Mouse (Mus musculus): ENCODE results near the gene Hypk. TPM values are rescaled to one million over a fixed set of nuclear protein-coding genes. Genes with fewer than 3 reads are reported as not detected.
A peak's percentile ranks its signal among the peaks of the same experiment; 100 is the strongest.
"Not testable (repeated sequence)": the region's sequence is repeated elsewhere in the genome, so short reads cannot be mapped to it uniquely, and the experiment has no call there.

Hypk gene
- total and polyA plus RNA-seq, 2 experiments from 2014 or later = 12.5 to 119 TPM

- Histone ChIP-seq H3K9ac (replicated peaks; ENCODE audit: low read length) (peak within 1 kb of the TSS; percentile 42; the same call in 1 of the 2 replicates), H3K27ac (peak within 1 kb of the TSS; percentile 41; the same call in 1 of the 2 replicates)
Observed at GRCm38 (mm10) chr2:121505942-121506882, 53.1 kb downstream of the Hypk start, which contains the start of the genes Mfap1a and Wdr76. Mfap1a (minus strand) TSS chr2:121506665. Wdr76 (plus strand) TSS chr2:121506723.

DNA sequence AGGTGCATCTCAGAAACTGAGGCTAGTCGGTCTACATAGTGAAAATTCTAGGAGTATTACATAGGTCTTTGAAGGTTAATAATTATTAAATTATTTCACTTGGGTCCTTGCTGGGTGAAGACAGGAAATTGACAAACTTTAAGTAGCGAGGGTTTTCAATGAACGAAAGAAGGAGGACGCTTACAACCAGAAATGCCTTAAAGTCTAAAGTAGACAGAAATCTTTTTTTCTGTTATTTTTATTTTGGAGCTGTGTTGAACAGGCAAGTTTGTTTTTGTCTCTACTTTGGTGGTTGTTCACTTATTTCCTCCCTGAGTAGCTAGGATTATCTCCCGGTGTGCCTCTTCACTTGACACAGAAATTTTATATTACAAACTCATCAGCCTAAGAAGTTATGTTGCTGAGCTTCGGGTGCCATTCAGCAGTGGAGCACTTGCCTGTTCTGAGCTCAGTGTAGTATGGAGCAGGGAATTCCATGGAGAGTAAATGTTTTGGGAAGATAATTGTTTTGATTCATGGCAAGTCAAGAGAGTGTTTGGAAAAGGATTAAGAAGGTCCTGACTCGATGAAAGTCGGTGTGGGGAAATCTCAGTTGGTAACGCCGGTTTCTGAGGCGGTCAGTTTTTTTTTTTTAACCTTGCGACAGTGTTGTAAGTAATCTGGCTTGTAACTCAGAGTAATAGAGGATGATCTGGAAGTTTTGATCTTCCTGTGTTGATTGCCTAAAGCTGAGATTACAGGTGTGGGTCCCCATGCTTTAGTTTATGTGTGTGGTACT, 54.3 kb downstream of the Hypk start:
- H3K4me3 ChIP-seq (ENCODE audit: low read length) = peak overlapping the region; percentile 53
- no peak overlapping the region for H3K27ac ChIP-seq
- no peaks in the 10 kb centered on the region for H3K9me3 ChIP-seq (ENCODE audit: low read length)
- no peaks in the 10 kb centered on the region for H3K27me3 ChIP-seq (ENCODE audit: insufficient read depth, low read length)
- H3K4me2 ChIP-seq (ENCODE audit: low read depth, low read length) = peak overlapping the region; percentile 63
- no peak for TF ChIP-seq CTCF (IDR thresholded peaks at IDR 0.05; ENCODE audit: low read depth)
- DNase-seq (ENCODE audit: low spot score) (no peak), ATAC-seq (no peak)
- H3K9ac ChIP-seq (replicated peaks; ENCODE audit: low read length) = peak overlapping the region; percentile 42; the same call in 1 of the 2 replicates
- no peaks in the 10 kb centered on the region for H3K4me1 ChIP-seq (ENCODE audit: insufficient read depth, low read length)
- 23% methylated on average over 12 of the region's 12 CpGs for WGBS
- no peaks in the 10 kb centered on the region for H3K36me3 ChIP-seq (ENCODE audit: insufficient read depth, low read length)

More at GRCm38 (mm10) chr2:121505942-121506882, 53.1 kb downstream of the Hypk start, which contains the start of the genes Mfap1a and Wdr76:
- TF ChIP-seq CTCF (IDR thresholded peaks at IDR 0.05; ENCODE audit: low read depth) = peak; percentile 52
- H3K36me3 ChIP-seq (ENCODE audit: insufficient read depth, low read length); H3K4me1 ChIP-seq (ENCODE audit: insufficient read depth, low read length); H3K9me3 ChIP-seq (ENCODE audit: low read length); H3K27me3 ChIP-seq (ENCODE audit: insufficient read depth, low read length): not testable (repeated sequence)
- ATAC-seq = peak; percentile 96
- peak within 1 kb of the TSS; percentile 63 for H3K4me2 ChIP-seq (ENCODE audit: low read depth, low read length)
- 5% methylated on average over 40 of the region's 42 CpGs for WGBS
- H3K4me3 ChIP-seq (ENCODE audit: low read length) = peak within 1 kb of the TSS; percentile 53
- DNase-seq (ENCODE audit: low spot score) = peak; percentile 93

DNA sequence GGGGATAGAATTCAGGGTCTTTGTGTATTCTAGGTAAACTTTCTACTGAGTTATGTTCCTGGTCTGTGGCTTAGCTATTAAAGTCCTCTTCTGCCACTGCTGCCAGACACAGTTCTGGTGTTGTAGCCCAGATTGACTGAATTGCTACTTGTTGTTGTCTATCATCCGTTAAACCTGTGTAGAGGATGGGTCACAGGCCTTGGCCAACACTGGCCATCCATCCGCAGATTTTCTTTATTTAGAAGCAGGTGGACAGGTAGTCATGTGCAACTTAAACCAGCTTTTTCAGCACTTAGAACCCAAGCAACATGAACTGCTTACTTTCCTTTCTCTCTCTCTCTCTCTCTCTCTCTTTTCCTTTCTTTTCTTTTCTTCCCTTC, 54.9 kb downstream of the Hypk start:
- Histone ChIP-seq H3K27me3 (ENCODE audit: insufficient read depth, low read length) (no peaks in the 10 kb centered on the region), H3K9me3 (ENCODE audit: low read length) (no peaks in the 10 kb centered on the region), H3K27ac (no peak overlapping the region), H3K9ac (replicated peaks; ENCODE audit: low read length) (no peak overlapping the region; the same call in 1 of the 2 replicates), H3K4me3 (ENCODE audit: low read length) (peak overlapping the region; percentile 53; the same call in 1 of the 2 replicates), H3K4me1 (ENCODE audit: insufficient read depth, low read length) (no peaks in the 10 kb centered on the region), H3K36me3 (ENCODE audit: insufficient read depth, low read length) (no peaks in the 10 kb centered on the region), H3K4me2 (ENCODE audit: low read depth, low read length) (peak overlapping the region; percentile 63; the same call in 1 of the 2 replicates)
- 84% methylated on average over 2 of the region's 2 CpGs for WGBS
- TF ChIP-seq CTCF (IDR thresholded peaks at IDR 0.05; ENCODE audit: low read depth) = no peak
- ATAC-seq = no peak
- DNase-seq (ENCODE audit: low spot score) = no peak

Small RNAs within 50 kb of the gene (microRNA-seq; reads per million reads assigned to microRNA genes)
- 0 reads per million in 2 experiments for gene Gm22953

Other genes starting within 250 kb of the Hypk start
- gene Trp53bp1, start 181.9 kb upstream of the Hypk start, total RNA-seq (2014; rRNA removed) = 194 and 277 TPM in 2 replicates
- 76.4 and 80.9 TPM in 2 replicates for gene Trp53bp1, start 181.9 kb upstream of the Hypk start, polyA plus RNA-seq (2015; fragmentation: Nextera tagmentation; extraction: Ambion mirVana)
- 160 and 173 TPM in 2 replicates for gene Map1a, start 163.7 kb upstream of the Hypk start, total RNA-seq (2014; rRNA removed)
- 70.6 and 72.5 TPM in 2 replicates for gene Map1a, start 163.7 kb upstream of the Hypk start, polyA plus RNA-seq (2015; fragmentation: Nextera tagmentation; extraction: Ambion mirVana)
- 12.8 and 13.5 TPM in 2 replicates for gene Ppip5k1, start 97.9 kb upstream of the Hypk start, total RNA-seq (2014; rRNA removed)
- gene Ppip5k1, start 97.9 kb upstream of the Hypk start, polyA plus RNA-seq (2015; fragmentation: Nextera tagmentation; extraction: Ambion mirVana) = 16.6 and 17.8 TPM in 2 replicates
- gene Ckmt1, start 95.6 kb upstream of the Hypk start, total RNA-seq (2014; rRNA removed) = 139 and 161 TPM in 2 replicates
- gene Ckmt1, start 95.6 kb upstream of the Hypk start, polyA plus RNA-seq (2015; fragmentation: Nextera tagmentation; extraction: Ambion mirVana) = 167 and 168 TPM in 2 replicates
- 0.07 TPM in 1 of 2 replicates, not detected in the other for gene Strc, start 66.1 kb upstream of the Hypk start, total RNA-seq (2014; rRNA removed)
- gene Strc, start 66.1 kb upstream of the Hypk start, polyA plus RNA-seq (2015; fragmentation: Nextera tagmentation; extraction: Ambion mirVana) = 0.03 TPM in 1 of 2 replicates, not detected in the other
- gene Pdia3, start 39.5 kb upstream of the Hypk start, total RNA-seq (2014; rRNA removed) = 47.4 and 56.8 TPM in 2 replicates
- gene Pdia3, start 39.5 kb upstream of the Hypk start, polyA plus RNA-seq (2015; fragmentation: Nextera tagmentation; extraction: Ambion mirVana) = 291 and 296 TPM in 2 replicates
- 2.1 and 3.3 TPM in 2 replicates for gene Catsper2, start 39.5 kb upstream of the Hypk start, total RNA-seq (2014; rRNA removed)
- 4.3 and 4.9 TPM in 2 replicates for gene Catsper2, start 39.5 kb upstream of the Hypk start, polyA plus RNA-seq (2015; fragmentation: Nextera tagmentation; extraction: Ambion mirVana)
- 0.58 TPM in 1 of 2 replicates, not detected in the other for gene Ell3, start 9.0 kb upstream of the Hypk start, total RNA-seq (2014; rRNA removed)
- 1.4 and 1.7 TPM in 2 replicates for gene Ell3, start 9.0 kb upstream of the Hypk start, polyA plus RNA-seq (2015; fragmentation: Nextera tagmentation; extraction: Ambion mirVana)
- gene Serf2, start 4.1 kb upstream of the Hypk start, total RNA-seq (2014; rRNA removed) = 420 and 667 TPM in 2 replicates
- 306 and 336 TPM in 2 replicates for gene Serf2, start 4.1 kb upstream of the Hypk start, polyA plus RNA-seq (2015; fragmentation: Nextera tagmentation; extraction: Ambion mirVana)
- gene Serinc4, start 3.5 kb downstream of the Hypk start, total RNA-seq (2014; rRNA removed) = 1.3 and 1.5 TPM in 2 replicates
- gene Serinc4, start 3.5 kb downstream of the Hypk start, polyA plus RNA-seq (2015; fragmentation: Nextera tagmentation; extraction: Ambion mirVana) = 0.57 and 1.1 TPM in 2 replicates
- gene Mfap1b, start 20.8 kb downstream of the Hypk start, total RNA-seq (2014; rRNA removed) = 14.7 and 17.7 TPM in 2 replicates
- gene Mfap1b, start 20.8 kb downstream of the Hypk start, polyA plus RNA-seq (2015; fragmentation: Nextera tagmentation; extraction: Ambion mirVana) = 52.8 and 57.0 TPM in 2 replicates
- 12.0 and 14.4 TPM in 2 replicates for gene Mfap1a, start 53.4 kb downstream of the Hypk start, total RNA-seq (2014; rRNA removed)
- gene Mfap1a, start 53.4 kb downstream of the Hypk start, polyA plus RNA-seq (2015; fragmentation: Nextera tagmentation; extraction: Ambion mirVana) = 21.3 and 21.5 TPM in 2 replicates
- gene Wdr76, start 53.4 kb downstream of the Hypk start, total RNA-seq (2014; rRNA removed) = 4.6 and 5.3 TPM in 2 replicates
- 2.4 and 2.8 TPM in 2 replicates for gene Wdr76, start 53.4 kb downstream of the Hypk start, polyA plus RNA-seq (2015; fragmentation: Nextera tagmentation; extraction: Ambion mirVana)